In genomic region chr2:165098861-165099260, GRCm38 (mm10) we compare ENCODE assay signal across 22 mouse cellular contexts. TPM values are rescaled to one million over a fixed set of nuclear protein-coding genes. Genes with fewer than 3 reads are reported as not detected.
"Had no signal": no experiment of that assay in that cellular context is flagged by ENCODE, and none has a peak within 500 bp of the region (broad histone marks: within the 10 kb centered on the region; RNA-seq: fewer than 3 reads in every experiment).

No protein-coding gene starts in this region.

- H3K36me3 ChIP-seq: limb, embryonic 13.5 days; midbrain, embryonic 12.5 days; neural tube, embryonic 13.5 days; stomach, embryonic 15.5 days had no signal

- DNase-seq: left cerebral cortex, postnatal 4 days; lung, adult 18-20 months; retina, postnatal 1 day; right cerebral cortex, postnatal 14 days; thymus, adult 2 months; thymus, postnatal 25 days had no signal

- H3K9me3 ChIP-seq: limb, embryonic 13.5 days; midbrain, embryonic 12.5 days; neural tube, embryonic 13.5 days; stomach, embryonic 15.5 days had no signal

- H3K4me1 ChIP-seq: stomach, embryonic 15.5 days had no signal

- ATAC-seq: intestine, postnatal 0 days; midbrain, embryonic 16.5 days had no signal

- H3K27ac ChIP-seq: limb, embryonic 13.5 days; liver, embryonic 14.5 days; midbrain, embryonic 12.5 days; neural tube, embryonic 13.5 days; stomach, embryonic 15.5 days had no signal

- H3K4me2 ChIP-seq: limb, embryonic 13.5 days; midbrain, embryonic 12.5 days; neural tube, embryonic 13.5 days; stomach, embryonic 15.5 days had no signal

- H3K9ac ChIP-seq: limb, embryonic 13.5 days; liver, embryonic 14.5 days; midbrain, embryonic 12.5 days; neural tube, embryonic 13.5 days; stomach, embryonic 15.5 days had no signal

- H3K4me3 ChIP-seq: limb, embryonic 13.5 days; midbrain, embryonic 12.5 days; neural tube, embryonic 13.5 days; stomach, embryonic 15.5 days had no signal

RNA-seq across cellular contexts. Expression of gene 1700025C18Rik, which starts 8.3 kb away (rescaled TPM):
- total RNA-seq: layer of hippocampus, adult 18-20 months; layer of hippocampus, postnatal 14 days; left cerebral cortex, adult 18-20 months; left cerebral cortex, postnatal 10 days; left cerebral cortex, postnatal 4 days; liver, adult 2 months; megakaryocyte-erythroid progenitor cell, adult 5-6 weeks had no signal
- polyA plus RNA-seq: intestine, postnatal 0 days; limb, embryonic 13.5 days; liver, adult 2 months; liver, embryonic 14.5 days; lung, embryonic 16.5 days; midbrain, embryonic 12.5 days; midbrain, embryonic 16.5 days; neural tube, embryonic 13.5 days; spleen, adult 2 months; stomach, embryonic 15.5 days; thymus, adult 2 months; urinary bladder, adult 2 months had no signal

RNA-seq across cellular contexts. Expression of gene Cd40, which starts 43.4 kb away (rescaled TPM):
- total RNA-seq: megakaryocyte-erythroid progenitor cell, adult 5-6 weeks had no signal
